8 mouse cellular contexts compared by ENCODE assay signal in the genomic region with DNA sequence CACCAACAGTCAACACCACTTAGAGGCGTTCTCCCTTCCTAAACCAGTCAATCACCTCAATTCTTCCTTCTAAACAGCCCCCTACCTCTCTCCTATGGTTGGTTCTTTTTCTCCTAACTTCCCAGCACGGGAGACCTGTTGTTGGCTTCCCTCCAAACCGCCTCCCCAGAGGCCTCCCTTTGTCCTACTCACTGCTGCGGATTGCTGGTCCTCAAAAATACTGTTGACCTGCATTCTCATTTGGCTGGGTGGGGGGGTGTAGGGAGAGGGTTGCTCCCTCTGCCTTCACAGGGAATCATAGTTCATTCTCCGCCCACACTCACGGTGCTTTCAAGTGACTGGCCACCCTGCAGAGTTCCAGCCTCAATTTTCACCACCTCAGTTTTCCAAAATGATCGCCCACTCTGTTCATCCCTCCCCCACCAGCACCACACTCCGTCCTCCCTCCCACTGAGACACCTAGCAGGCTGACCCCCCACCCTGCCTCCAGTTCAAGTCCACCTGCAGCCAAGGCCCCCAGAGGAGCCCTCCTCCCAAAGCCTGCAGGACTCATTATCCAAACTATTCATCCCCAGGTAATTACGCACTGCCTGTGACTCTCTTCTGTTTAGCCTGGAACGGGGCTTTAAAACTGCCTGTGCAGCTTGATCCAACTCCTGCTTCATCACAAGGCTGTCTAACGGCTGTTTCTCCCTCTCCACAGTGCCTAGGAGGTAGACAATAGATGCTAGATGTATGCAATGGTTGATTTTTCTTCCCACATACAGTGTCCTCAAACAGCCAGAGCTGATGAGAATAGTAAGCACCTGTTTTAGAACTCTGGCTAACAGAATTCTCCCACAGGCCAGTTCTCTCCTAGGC. TPM values are rescaled to one million over a fixed set of nuclear protein-coding genes. Genes with fewer than 3 reads are reported as not detected.
DNase-seq lines count a peak whose midpoint lies in the region; ATAC-seq and TF ChIP-seq lines count a peak whose summit lies in the region.

No protein-coding gene starts in this region.

- DNase-seq in left cerebral cortex, adult 18-20 months (ENCODE audit: low spot score in 2 of 2) = peak; percentile 36 to 37
- DNase-seq in left cerebral cortex, adult 11 months (ENCODE audit: low spot score) = no peak
- peak; percentile 61 to 68 for DNase-seq in cerebellum, adult 2 months
- peak; percentile 11 for DNase-seq in lung, postnatal 25 days (ENCODE audit: low spot score)
- no peak for DNase-seq in thymus, postnatal 4 days

- H3K4me3 ChIP-seq in cerebellum, adult 2 months (replicated peaks; ENCODE audit: insufficient read depth, low read depth, low read length) = peak overlapping the region; percentile 56
- H3K4me3 ChIP-seq in heart, embryonic 11.5 days (ENCODE audit: low read depth, low read length) = peak overlapping the region; percentile 54; the same call in 1 of the 2 replicates
- H3K4me3 ChIP-seq in kidney, embryonic 15.5 days (replicated peaks) = peak overlapping the region; percentile 56

- peak overlapping the region; percentile 100 for H3K27ac ChIP-seq in cerebellum, adult 2 months (ENCODE audit: insufficient read depth, low read length)
- H3K27ac ChIP-seq in heart, embryonic 11.5 days (ENCODE audit: low read depth, low read length) = peak overlapping the region; percentile 77
- peak overlapping the region; percentile 97 for H3K27ac ChIP-seq in kidney, embryonic 15.5 days

- H3K9me3 ChIP-seq in heart, embryonic 11.5 days (replicated peaks; ENCODE audit: control insufficient read depth, low read length) = no peaks in the 10 kb centered on the region
- H3K9me3 ChIP-seq in kidney, embryonic 15.5 days (replicated peaks) = no peaks in the 10 kb centered on the region

- H3K9ac ChIP-seq in heart, embryonic 11.5 days (ENCODE audit: low read depth, low read length) = peak overlapping the region; percentile 86
- peak overlapping the region; percentile 66 for H3K9ac ChIP-seq in kidney, embryonic 15.5 days

- H3K36me3 ChIP-seq in heart, embryonic 11.5 days (ENCODE audit: control insufficient read depth, insufficient read depth, low read length) = no peaks in the 10 kb centered on the region
- H3K36me3 ChIP-seq in kidney, embryonic 15.5 days = no peaks in the 10 kb centered on the region

- no peak for ATAC-seq in heart, embryonic 11.5 days (replicated peaks; ENCODE audit: insufficient number of reproducible peaks, low FRiP score, low TSS enrichment)
- no peak for ATAC-seq in kidney, embryonic 15.5 days (replicated peaks; ENCODE audit: low FRiP score)
- ATAC-seq in monocyte, adult 5-6 weeks (replicated peaks; ENCODE audit: insufficient number of reproducible peaks, low FRiP score, low TSS enrichment, poor library complexity, severe bottlenecking) = no peak

- peak overlapping the region; percentile 94 for H3K4me2 ChIP-seq in heart, embryonic 11.5 days
- H3K4me2 ChIP-seq in kidney, embryonic 15.5 days = peak overlapping the region; percentile 92

- peaks cover 41% of the 10 kb centered on the region for H3K4me1 ChIP-seq in cerebellum, adult 2 months (ENCODE audit: control insufficient read depth, insufficient read depth, low read length)
- H3K4me1 ChIP-seq in heart, embryonic 11.5 days (ENCODE audit: control insufficient read depth, insufficient read depth, low read length) = peaks cover 45% of the 10 kb centered on the region
- H3K4me1 ChIP-seq in kidney, embryonic 15.5 days = peaks cover 63% of the 10 kb centered on the region

- WGBS in cerebellum, adult 2 months = 5% methylated on average over 11 of the region's 11 CpGs
- 29% methylated on average over 11 of the region's 11 CpGs for WGBS in heart, embryonic 11.5 days (ENCODE audit: insufficient replicate concordance)
- 20% methylated on average over 11 of the region's 11 CpGs for WGBS in kidney, embryonic 15.5 days

- no peak for TF ChIP-seq POLR2A in cerebellum, adult 2 months (IDR thresholded peaks at IDR 0.05; ENCODE audit: borderline replicate concordance, insufficient read depth, low read length)

- no peaks in the 10 kb centered on the region for H3K27me3 ChIP-seq in cerebellum, adult 2 months (ENCODE audit: control insufficient read depth, insufficient read depth, low read length)
- H3K27me3 ChIP-seq in heart, embryonic 11.5 days (ENCODE audit: control insufficient read depth, insufficient read depth, low read length) = peaks cover 2% of the 10 kb centered on the region; the same call in 1 of the 2 replicates
- no peaks in the 10 kb centered on the region for H3K27me3 ChIP-seq in kidney, embryonic 15.5 days

- no peak for TF ChIP-seq CTCF in cerebellum, adult 2 months (IDR thresholded peaks at IDR 0.05; ENCODE audit: borderline replicate concordance, insufficient read depth, low read depth, low read length)

RNA-seq across cellular contexts. Expression of a gene that starts 26.2 kb away (rescaled TPM):
- 10 to 100 TPM in 1 of 2 experiments, 1 to 10 TPM in 1; 8.9 to 11.6 TPM for total RNA-seq in left cerebral cortex, adult 18-20 months (2021)
- polyA plus RNA-seq in cerebellum, adult 2 months (2012; rRNA removed) = 10.2 and 10.4 TPM in 2 replicates
- 9.4 and 11.7 TPM in 2 replicates for polyA plus RNA-seq in heart, embryonic 11.5 days (2014; fragmentation: Nextera tagmentation; extraction: Ambion mirVana)
- 18.3 and 19.5 TPM in 2 replicates for polyA plus RNA-seq in kidney, embryonic 15.5 days (2015; fragmentation: Nextera tagmentation; extraction: Ambion mirVana)
- 2.2 to 7.6 TPM (median 5.6 TPM) in 3 replicates for total RNA-seq in monocyte, adult 5-6 weeks (2017)

RNA-seq across cellular contexts. Expression of a gene that starts 51.2 kb away (rescaled TPM):
- total RNA-seq in left cerebral cortex, adult 18-20 months (2021) = 10 to 100 TPM; 81.2 to 83.8 TPM
- 96.2 and 101 TPM in 2 replicates for polyA plus RNA-seq in cerebellum, adult 2 months (2012; rRNA removed)
- 47.3 and 47.6 TPM in 2 replicates for polyA plus RNA-seq in heart, embryonic 11.5 days (2014; fragmentation: Nextera tagmentation; extraction: Ambion mirVana)
- polyA plus RNA-seq in kidney, embryonic 15.5 days (2015; fragmentation: Nextera tagmentation; extraction: Ambion mirVana) = 67.5 and 73.2 TPM in 2 replicates
- total RNA-seq in monocyte, adult 5-6 weeks (2017) = 36.2 to 38.6 TPM (median 37.6 TPM) in 3 replicates

Comparison
In these comparisons a context has a peak if more than half of its experiments do, and no peak if none do; other contexts are left out.
1. DNase-seq: peak in left cerebral cortex, adult 18-20 months (2 of 2), cerebellum, adult 2 months (2 of 2) and lung, postnatal 25 days (single experiment); none in left cerebral cortex, adult 11 months (single experiment) and thymus, postnatal 4 days (single experiment).
2. Peak in every context shown above with its lines, with median percentiles within 50 percentile points of each other: H3K27ac ChIP-seq and H3K4me3 ChIP-seq.